Mouse (Mus musculus) hematopoietic stem cell, adult 5-6 weeks (primary cell): ENCODE measurements around the gene Efr3b. TPM values are rescaled to one million over a fixed set of nuclear protein-coding genes. Genes with fewer than 3 reads are reported as not detected.
A peak's percentile ranks its signal among the peaks of the same experiment; 100 is the strongest.

Experiments used
- ATAC-seq, 2 experiments: fragments of 125-278 bp in 1 of 2; replicated peaks in 1 of 2; 2 replicates each; pipeline ENCODE4 v1.8.0; 2016 to 2017; ENCODE audit warnings: inconsistent platforms in 2 of 2, mild to moderate bottlenecking in 2 of 2, moderate number of reproducible peaks in 2 of 2, low read depth in 1 of 2, moderate TSS enrichment in 1 of 2; ENCODE audit not compliant: low FRiP score in 2 of 2, poor library complexity in 2 of 2, severe bottlenecking in 2 of 2, insufficient read depth in 1 of 2, low TSS enrichment in 1 of 2
- total RNA-seq: library from RNA; stranded (forward); fragments of 172-1452, 232-1000 nt; gene quantifications from 2 replicates; pipeline ENCODE4 v1.2.3, GENCODE M21; 2017

Gene Efr3b
- total RNA-seq = 1.5 and 1.6 TPM in 2 replicates

DNA sequence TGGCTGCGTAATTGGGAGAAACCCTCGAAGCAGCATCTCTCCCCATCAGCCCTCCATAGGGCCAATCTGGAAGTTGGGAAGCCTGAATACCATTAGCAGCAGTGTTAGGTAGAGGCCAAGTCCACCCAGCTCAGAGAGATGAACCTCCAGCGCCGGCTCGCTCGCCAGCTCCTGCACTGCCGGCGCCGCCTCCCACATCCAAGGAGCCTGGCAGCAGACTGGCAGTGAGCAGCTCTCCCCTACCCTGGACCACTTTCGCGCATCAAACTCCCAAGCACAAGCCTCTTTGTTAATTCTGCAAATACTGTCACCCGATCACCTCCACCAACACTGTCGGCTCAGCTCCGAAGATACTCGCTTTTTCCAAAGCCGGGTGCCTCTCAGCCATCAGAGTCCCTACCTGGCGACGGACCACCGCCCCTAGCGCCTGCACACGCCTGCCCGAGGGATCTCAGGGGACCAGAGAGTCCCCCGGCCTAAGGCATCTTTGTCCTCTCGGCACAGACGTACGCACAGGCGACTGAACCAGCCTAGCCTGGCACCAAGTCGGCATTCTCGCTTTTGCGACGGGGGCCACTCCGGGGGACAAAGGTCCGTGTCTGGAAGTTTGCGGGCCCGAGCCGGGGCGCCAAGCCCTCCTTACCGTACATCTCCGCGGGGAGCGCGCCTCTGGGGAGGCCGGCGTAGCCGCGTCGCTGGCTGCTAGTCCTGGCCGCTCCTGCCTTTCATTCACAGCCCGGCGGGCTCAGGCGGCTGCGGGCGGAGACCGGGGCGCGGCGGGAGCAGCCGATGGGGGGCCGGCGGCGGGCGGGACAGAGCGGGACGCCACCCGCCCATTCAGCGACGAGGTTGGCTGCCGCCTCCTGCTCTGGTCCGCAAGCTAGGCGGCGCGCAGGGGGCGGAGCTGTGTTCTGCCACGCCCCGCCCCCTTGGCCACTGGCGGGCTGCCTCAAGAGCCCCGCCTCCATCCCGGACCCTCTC lies at the start of gene Efr3b:
Gene Efr3b, minus strand, starts transcription at position 855 of the 981 bp plus-strand sequence.
- ATAC-seq = peak; percentile 71 to 74

- no peak for ATAC-seq
These were observed 44.7 kb upstream of the Efr3b start for GRCm38 (mm10) chr12:4083441-4083840.

DNA sequence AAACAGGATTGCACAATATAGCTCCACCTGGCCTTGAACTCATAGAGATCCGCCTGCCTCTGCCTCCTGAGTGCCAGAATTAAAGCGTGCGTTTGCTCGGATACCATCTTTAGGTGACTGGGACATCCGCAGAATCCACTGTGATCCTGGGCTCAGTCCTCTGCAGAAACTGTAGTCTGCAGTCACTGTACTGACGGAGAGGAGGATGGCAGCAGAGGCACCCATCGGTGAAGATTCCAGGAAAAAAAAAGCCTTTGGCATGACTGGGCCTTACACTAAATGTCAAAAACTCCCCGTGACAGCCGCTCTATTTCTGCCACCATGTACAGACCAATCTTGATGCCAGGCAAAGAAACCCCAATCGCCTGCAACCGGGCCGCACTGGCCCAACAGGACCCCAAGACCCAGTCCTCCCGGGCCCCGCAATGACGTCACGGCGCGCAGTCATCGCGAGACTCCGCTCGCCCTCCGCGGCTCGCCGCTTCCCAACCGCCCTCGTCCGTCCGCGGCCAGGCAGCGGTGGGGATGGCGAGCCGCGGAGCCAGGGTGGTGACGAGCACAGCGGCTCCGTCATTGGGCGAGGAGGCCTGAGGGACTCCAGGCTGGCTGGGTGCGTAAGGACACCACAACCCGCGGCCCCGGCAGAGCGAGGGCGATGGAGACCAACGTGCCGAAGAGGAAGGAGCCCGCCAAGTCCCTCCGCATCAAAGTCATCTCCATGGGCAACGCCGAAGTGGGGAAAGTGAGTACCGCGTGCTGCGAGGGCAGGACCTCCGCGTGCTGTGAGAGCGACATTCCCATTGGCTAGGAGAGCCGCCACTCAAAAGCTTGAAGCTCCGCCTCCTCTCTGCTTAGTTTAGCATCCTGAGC lies 43.7 kb upstream of the Efr3b start, which contains the start of gene Dnajc27:
Gene Dnajc27, plus strand, starts transcription at position 452 of the 870 bp plus-strand sequence.
- peak; percentile 95 to 97 for ATAC-seq

GRCm38 (mm10) chr12:4080311-4080710 lies 41.6 kb upstream of the Efr3b start:
- ATAC-seq = no peak

DNA sequence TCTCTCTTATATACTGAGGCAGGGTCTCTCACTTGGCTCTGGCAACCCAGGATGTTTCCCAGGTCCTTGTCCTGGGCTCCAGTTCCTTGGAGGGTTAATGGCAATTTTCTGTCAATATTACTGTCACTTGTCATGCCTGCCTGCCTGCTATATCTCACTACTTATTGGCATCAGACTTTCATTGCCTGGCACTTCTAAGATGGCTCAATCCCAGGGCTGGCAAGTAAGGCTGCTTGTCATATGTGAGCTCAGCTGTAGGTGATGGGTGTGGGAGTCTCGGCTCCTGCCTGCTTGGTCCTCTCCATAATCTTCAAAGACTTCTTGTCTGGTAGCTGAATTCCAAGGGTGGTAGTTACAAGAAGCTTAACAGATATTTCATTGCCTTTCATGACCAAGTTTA lies 39.4 kb upstream of the Efr3b start:
- ATAC-seq = no peak

DNA sequence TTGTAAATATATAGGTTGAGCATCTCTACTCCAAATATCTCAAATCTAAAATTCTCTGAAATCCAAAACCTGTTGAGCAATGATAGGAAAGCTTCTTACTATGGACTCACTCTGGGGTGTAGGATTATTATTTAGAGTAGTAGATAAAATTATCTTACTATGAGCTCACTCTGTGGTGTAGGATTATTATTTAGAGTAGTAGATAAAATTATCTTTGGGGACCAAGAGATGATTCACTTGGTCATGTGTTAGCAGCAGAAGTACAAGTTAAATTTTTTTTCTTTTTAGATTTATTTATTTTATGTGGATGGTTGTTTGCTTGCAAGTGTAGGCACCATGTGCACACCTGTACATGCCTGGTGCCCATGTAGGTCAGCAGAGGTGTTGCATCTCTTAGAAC lies 37.7 kb upstream of the Efr3b start:
- ATAC-seq = no peak

GRCm38 (mm10) chr12:4075407-4075806 lies 36.7 kb upstream of the Efr3b start:
- ATAC-seq = no peak

- no peak for ATAC-seq
These were observed 33.0 kb upstream of the Efr3b start for GRCm38 (mm10) chr12:4071671-4072070.

GRCm38 (mm10) chr12:4068551-4068950 lies 29.8 kb upstream of the Efr3b start:
- no peak for ATAC-seq

DNA sequence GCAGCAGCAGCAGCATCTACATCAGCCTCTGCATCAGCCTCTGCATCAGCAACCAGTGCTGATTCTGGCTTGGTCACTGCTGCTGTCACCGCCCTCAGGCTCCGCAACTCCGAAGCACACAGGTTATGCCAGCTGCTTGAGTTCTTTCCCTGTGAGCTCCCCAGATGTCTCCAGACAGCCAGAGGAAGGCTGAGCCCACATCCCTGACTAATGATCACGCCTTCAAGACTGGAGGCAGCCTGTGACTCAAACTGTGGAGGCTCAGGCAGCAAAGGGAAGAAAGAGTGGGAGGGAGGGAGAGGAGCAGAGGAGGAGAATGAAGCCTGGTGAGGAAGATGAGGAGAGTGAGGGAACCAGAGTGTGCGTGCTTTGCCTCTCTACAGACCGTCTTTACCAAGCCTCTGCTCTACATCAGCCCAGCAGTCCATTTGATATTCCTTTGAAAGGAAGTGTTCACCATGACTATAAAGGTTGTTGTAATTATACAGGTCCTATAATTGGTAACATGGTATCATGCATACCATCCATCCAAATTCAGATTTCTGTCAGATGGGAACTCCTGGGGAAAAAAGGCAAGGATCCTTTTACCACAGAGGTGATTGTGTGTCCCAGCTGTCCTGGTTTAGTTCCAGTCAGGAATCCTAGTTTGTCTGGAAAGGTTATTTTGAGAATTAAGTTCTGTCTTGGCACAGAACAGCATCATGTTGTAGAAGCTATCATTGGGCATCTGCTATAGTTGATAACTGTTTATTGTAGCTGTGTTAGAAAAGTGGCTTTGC lies 28.2 kb upstream of the Efr3b start:
- no peak for ATAC-seq

- no peak for ATAC-seq
These were observed 27.2 kb upstream of the Efr3b start for GRCm38 (mm10) chr12:4065944-4066343.

- ATAC-seq = no peak
These were observed 26.8 kb upstream of the Efr3b start for GRCm38 (mm10) chr12:4065498-4065897.

- ATAC-seq = no peak
These were observed 21.0 kb upstream of the Efr3b start for GRCm38 (mm10) chr12:4059683-4060082.

- ATAC-seq = no peak
These were observed 19.6 kb upstream of the Efr3b start for GRCm38 (mm10) chr12:4058321-4058720.

DNA sequence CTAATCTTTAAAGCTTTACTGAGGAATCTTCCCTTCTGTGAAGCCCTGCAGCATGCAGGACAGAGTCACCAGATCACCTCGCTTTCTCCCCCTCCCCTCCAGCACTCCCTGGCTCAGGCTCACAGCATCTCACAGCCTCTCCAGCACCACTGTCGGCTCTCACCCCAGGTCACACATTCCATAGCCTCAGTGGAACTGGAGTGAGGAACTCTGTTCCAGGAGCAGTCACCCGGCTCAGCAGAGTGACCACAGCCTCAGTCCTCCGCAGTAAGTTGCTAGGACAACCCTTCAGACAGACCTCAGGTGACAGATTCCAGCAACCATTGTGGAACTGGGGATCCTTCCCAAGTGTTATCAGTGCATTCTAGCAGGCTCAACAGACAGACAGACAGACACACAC lies 16.1 kb upstream of the Efr3b start:
- no peak for ATAC-seq

- no peak for ATAC-seq
These were observed 14.9 kb upstream of the Efr3b start for GRCm38 (mm10) chr12:4053643-4054042.

DNA sequence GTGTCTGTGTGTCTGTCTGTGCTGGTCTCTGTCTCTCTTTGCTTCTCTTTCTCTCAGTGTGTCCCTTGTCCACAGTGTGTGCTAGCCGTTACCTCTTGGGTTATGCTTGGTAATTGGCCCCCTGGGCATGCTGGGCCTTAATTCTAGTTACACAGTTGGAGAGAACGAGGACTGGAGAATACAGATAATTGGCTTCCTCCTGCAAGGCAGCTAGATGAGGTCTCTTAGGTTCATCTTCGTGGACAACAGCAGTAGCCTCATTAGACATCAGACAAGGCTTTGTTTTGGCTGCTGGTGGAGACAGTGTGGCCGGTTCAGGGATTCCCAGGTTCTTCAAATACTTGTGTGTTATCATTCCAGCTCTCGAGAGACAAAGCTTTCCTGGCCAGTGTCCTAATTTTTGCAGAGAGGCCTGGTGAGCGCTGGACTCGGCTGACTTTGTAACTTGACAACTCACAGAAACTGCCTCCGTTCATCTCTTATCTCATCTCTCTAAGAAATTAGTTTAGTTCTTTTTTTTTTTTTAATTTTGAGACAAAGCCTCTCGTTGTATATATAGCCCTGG lies 12.2 kb upstream of the Efr3b start:
- ATAC-seq = no peak
